Mouse (Mus musculus): ENCODE measurements at regions not wholly inside any gene's neighbourhood (a gene's known extent, or its start where the extent isn't known, plus 50 kb on each side); places are given as distances from the start of the nearest gene placed in this dataset.

DNA sequence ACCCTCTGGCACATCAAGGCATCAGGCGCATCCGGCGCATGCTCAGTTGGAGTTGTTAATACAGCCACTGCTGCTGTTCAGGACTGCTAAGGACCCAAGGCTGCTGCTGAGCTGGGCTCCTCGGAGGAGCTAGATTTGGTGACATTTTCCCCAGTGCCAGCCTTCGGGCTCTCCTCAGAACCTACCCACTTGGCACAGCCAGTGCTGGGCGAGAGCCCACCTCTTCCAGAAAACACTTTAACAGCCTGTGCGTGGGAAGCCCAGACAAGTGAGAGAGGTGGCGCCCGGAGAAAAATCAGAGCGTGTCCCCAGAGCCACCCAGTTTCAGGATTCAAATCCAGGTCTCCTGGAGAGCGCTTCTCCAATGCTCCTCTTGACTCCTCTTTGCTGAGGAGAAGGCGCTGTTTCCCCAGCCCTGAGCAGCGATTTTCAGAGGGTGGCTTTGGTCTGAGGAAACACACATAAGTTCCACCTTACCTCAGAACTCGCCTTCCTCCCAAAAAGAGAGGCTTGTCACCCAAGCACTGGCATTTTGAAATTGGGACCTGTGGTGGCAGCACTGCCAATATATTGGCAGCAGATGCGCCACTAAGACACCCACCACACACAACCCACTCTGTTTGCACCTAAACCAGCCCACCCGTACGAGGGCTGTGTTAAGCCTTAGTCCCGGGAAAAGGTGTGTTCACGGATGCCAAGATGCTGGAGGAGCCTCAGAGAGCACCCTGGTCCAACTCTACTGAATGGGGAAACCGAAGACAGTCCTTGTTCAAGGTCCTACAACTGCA lies 125.0 kb upstream of the Igsf21 start:
- TF ChIP-seq POLR2A (IDR thresholded peaks at IDR 0.05; ENCODE audit: control insufficient read depth, extremely low read depth, insufficient read depth, low read length, poor library complexity) (no peak), CTCF (IDR thresholded peaks at IDR 0.05; ENCODE audit: borderline replicate concordance, control insufficient read depth, extremely low read depth, insufficient read depth, low read length, poor library complexity) (no peak)
